Mouse (Mus musculus) heart, postnatal 25 days (tissue): ENCODE measurements around the gene Cdc40. TPM values are rescaled to one million over a fixed set of nuclear protein-coding genes. Genes with fewer than 3 reads are reported as not detected.

ENCODE experiments used
- DNase-seq: peaks from one replicate; pipeline ENCODE4 v3.0.0; 2022; ENCODE audit warnings: low spot score
- intact Hi-C: fragments of 180-260 bp; cut with DNase I; formaldehyde crosslinking; loops from one replicate; pipeline ENCODE4 v1.15.1; 2025
- total RNA-seq, 2 experiments: library from RNA; stranded (reverse); gene quantifications; 2 replicates each; pipeline ENCODE4 v1.2.3; 2021

Cdc40 gene
- total RNA-seq: 10 to 100 TPM; 19.1 to 20.2 TPM

DNA sequence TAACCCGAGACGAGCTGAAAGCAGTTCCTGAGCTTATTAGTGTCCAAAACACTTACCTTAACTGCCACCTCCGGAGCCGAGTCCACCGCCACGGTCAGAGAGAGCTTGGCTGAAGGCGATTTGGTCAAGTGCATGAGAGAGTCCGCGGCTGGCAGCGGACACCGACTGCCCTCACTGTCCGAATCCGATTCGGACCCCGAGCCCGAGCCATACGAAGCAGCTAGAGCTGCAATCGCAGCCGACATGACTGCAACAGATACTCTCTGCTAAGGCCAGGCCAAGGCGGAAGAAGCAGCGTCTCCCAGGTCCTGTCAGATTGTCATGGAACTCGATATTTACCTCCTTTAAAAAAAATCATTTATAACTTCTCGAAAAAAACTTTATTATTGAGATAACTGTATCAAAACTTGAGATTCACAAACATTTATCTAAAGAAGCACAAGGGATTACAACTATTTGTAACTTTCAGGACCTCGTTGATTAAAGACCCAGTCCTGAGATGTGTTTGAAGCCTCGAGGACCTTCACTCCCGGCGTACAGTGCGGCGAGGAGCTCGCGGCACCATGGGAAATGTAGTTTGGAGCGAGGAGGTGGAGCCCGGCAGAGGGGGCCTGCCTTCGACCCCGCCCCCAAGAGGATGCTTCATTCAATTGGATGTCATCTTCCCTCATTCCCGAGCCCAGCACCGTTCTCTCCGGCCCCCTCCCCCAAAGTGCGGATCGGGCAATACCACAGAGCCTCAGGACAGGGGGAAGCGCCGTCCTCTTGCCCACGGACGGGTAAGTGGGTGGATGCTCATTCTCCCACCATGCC, at the start of gene Cdc40, which contains the start of gene Wasf1:
Cdc40 (minus strand) TSS at position 481 of the 813 bp plus-strand sequence.
Wasf1 (plus strand) TSS at position 645 of the 813 bp plus-strand sequence.
- intact Hi-C loops: loop anchor here (5.0 to 10.0 kb wide), 3 partner anchors 36 to 422 kb away; partner anchors contain the start of genes Ak9, Fig4 and Mettl24
- DNase-seq: peak; percentile 91

DNA sequence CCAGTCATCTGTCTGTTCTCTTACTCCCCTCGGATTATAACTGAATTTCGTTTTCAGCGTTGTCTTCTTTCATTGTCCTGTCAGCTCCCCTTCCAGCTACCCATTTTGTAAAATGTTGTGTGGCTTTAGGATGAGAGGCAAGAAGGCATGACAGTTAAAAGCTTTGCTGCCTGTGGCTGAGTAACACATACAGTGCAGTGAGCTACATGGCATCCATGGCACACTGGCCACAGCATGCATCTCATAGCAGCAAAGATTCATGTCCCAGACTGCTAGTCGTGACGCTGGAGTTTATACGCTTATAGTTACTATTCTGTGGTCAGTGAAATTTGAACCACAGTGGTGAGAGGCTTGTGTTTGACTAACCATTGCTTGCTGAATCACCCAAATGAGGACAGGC, 36.4 kb upstream of the Cdc40 start:
- intact Hi-C loops: no loop called here
- no peak for DNase-seq

DNA sequence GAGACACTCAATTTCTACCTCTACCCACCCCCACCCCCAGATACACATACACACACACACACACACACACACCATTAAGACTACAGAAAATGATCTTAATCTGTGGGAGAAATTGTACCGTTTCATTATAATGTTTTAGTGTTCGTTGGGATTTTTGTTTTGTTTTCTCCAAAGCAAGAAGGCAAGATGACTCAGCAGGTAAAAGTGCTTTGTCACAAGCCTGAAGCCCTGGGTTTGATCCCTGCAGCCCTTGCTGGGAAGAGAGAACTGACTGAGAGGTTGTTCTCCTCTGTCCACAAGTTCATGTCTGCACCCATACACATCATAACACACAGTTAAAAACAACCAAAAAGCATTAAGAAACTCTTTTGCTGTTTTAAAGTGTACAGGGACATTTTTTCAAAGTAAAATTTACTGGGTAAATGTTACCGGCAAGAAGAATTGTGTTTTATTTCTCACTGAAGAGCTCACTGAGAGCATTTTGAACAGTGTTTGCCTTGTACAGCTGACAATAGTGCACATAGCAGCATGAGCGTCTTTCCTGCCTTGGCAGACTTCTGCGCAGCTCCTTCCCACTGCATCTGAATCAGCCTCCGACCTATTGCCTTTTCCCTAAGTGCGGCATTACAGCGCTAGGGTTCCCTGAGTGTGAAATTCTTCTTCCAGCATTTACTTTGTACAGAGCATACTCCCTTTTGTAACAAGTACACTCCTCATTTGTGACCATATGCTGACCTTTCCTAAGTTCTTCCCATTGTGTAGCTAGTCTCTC, 35.7 kb upstream of the Cdc40 start:
- intact Hi-C loops: no loop called here
- DNase-seq: no peak

DNA sequence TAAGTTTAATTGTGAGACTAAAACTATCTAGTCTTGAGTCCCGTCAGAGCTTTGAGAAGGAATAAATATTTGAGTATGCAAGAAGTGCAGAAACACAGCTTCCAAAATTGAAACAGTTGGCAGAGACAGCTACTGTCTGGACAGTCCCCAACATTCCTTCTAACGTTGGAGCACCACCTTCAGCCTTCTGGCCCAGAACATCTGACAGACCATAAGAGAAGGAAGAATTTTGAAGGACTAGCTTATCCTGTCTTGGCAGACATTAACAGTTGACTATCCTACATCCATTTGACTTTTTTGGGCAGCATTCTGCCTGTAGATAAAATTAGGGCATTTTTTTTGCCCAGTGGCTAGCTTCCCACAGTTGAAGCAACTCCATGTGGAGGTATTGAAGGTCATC, 32.1 kb upstream of the Cdc40 start:
- intact Hi-C loops: no loop called here
- no peak for DNase-seq

DNA sequence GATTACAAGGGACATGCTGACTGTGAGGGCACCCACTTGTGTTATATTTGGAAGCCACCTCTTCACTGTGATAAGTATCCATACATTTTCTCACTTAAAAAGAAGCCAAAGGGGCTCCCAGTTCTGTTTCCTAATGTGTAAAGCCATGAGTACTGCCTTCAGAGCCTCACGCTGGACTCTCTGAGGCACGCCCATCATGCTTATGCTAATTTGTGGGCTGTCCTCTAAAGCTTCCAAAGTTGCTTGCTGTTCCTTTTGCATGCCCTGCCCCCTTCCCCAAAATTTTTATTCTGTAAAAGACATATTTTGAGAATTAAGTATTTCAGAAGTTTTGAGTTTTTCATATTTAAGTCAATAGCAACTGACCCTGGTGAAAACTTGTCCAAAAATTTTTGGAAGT, 27.7 kb upstream of the Cdc40 start:
- intact Hi-C loops: no loop called here
- DNase-seq: no peak

DNA sequence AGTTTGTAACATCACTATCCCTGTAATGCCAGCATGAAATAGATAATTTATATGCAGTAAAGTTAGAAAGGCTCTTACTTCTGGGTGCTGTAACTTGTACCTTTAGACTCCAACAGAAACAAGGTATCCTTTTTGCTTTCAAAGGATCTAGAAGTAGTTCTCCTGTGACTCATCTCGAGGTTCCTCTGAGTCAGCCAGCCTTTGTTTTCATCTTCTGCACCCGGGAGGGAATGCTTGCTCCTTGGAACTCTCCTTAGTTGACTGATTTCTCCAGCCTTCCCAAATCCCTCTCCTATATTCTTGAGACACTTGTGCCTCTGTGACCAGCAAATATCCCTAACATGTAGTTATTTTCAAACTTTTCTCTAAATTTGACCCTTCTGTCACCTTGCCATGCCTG, 25.5 kb upstream of the Cdc40 start:
- DNase-seq: no peak

DNA sequence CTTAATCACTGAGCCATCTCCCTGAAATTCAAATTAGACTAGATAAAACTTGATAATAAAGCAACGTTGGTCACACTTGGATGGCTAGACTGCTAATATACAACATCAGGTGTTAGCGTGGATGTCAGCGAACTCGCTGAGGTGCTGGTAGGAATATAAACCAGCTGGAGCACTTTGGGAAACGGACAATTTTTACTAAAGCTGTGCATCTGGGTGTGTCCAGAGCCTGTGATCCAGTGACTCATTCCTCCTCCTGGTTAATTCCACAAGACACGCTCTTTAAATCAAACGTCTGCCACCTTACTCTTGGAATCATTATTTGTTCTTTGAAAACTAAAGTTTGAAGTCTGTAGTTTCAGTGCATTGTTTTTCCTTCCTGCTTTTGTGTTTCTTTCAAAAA, 23.7 kb upstream of the Cdc40 start:
- intact Hi-C loops: no loop called here

More for the DNA sequence above, 25.5 kb upstream of the Cdc40 start:
- intact Hi-C loops: no loop called here

DNA sequence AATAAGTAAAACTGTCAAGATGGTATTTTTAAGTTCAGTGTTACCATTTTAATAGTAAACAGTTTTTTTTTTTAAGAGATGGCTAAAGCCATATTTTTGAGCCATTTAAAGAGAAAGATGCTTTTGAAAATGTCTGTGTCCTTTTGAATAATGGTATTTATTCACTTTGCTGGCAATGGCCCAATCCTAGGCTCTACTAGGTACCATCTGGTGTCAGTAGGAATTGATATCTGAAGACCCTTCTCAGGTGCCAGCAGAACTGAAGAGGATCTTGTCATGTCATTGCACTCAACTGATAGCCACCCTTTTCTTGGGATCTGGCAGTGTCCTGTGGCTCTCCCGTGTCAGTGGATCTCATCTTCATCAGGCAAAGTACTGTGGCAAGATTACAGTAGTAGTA, 23.0 kb upstream of the Cdc40 start:
- intact Hi-C loops: no loop called here
- DNase-seq: no peak

More for the DNA sequence above, 23.7 kb upstream of the Cdc40 start:
- DNase-seq: no peak

DNA sequence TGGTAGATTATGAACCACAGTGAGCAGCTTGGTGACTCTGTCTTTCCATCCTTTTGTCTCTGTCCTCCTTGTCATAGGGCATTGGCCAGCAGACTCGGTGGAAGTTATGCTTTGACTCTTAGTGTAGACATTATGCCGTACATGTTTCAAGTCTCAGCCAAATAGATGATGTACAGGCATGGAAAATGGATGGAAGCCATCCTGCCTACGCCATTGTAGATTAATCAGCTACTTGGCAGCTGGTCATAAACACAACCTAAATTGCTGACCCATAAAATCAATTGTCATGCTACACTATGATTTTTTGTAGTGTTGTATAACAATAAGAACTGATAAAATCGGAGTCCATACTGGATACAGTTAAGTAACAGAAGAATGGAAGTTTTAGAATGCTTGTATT, 18.7 kb upstream of the Cdc40 start:
- intact Hi-C loops: no loop called here

DNA sequence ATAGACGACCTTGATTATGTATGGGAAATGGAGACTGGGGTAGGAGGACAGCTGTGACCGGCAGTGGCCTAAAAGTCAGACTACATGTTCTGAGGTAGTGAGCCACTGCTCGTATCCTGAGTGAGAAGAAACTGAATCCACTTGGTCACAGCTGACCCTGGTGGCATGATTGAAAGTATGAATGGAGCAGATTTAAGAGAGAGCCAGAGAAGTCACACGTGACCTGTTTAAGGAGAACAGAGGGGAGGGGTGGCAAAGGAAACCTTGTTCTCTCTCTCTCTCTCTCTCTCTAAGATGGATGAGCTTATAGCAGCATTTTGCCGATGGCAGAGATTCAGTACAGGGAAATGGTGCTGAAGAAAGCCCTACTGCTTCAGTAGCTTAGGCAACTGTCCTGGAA, 13.5 kb upstream of the Cdc40 start:
- no peak for DNase-seq
- intact Hi-C loops: no loop called here

More for the DNA sequence above, 18.7 kb upstream of the Cdc40 start:
- no peak for DNase-seq

DNA sequence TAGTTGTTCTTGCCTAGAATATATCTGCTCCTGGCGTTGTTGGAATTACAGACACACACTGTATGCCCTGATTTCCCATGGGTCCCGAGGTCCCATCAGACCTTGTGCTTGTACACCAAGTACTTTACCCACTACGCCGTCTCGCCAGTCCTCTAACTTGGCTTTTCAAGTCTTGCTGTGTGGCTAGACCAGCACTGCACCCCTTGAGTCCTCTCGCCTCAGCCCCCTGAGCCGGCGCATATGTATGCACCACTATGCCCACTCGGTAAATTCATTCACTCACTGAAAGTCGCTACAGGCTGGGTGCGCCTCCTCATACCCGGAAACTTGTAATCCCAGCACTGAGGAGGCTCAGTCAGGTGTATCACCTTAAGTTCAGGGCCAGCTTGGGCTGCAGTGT, 12.7 kb upstream of the Cdc40 start:
- DNase-seq: no peak
- intact Hi-C loops: no loop called here

DNA sequence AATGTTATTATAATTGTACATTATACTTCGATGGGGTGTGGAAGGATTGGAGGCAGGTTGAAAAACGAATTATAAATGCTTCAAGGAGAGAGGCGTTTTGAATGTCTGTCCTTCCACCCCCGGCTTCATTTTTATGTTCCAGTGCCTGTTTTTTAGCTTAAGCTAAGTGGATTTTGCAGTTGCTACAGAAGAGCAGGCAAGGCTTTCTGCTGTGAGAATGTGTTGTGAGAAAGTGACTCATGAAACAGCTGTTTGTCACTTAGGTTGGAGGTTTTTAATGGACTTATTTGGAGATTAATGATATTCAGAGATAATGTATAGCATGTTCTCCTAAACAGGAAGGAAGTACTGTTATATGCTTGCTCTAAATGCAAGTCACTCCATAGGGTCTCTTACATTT, 6.0 kb upstream of the Cdc40 start:
- intact Hi-C loops: loop anchor here (10.0 kb wide), 1 partner anchor 416 kb away; the partner anchor contains the start of genes Ak9 and Fig4
- DNase-seq: no peak

DNA sequence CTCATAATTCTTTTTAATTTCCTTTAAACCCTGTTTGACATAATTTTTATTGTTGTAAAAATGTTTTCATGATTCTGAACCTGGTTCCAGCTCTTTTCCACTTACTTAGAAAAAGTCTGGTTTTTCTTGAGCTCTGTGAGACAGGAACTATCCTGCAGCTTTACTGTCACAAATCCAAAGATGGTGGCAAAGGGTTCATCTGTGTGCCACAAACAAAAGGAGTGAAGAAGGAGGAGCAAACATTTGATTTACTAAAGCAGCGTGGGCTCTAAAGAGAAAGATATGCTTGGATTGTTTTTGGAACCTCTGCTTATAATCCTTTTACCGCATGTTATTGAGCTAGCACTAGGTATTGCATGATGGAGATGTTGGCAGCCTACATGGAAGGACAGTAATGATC, 4.2 kb upstream of the Cdc40 start:
- intact Hi-C loops: loop anchor here (10.0 kb wide), 1 partner anchor 417 kb away; the partner anchor contains the start of genes Ak9 and Fig4
- no peak for DNase-seq

DNA sequence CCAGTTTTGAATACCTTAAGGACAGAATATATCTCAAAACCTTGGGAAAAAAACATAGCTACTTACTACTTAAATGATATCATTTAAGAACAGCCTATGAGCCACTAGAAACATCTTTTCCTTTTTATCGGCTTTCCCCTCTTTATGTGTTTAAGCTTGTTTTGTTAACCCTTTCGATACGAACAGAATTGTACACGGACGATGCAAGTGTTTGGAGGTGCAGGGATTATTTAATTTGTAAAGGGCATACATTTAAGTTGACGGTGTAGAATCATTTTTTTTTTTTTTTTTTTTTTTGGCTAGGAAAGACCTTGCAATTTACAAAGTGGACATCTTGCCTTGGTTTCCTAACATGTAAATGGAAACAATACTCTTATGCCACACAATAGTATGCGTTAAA, 2.3 kb upstream of the Cdc40 start:
- no peak for DNase-seq
- intact Hi-C loops: loop anchor here (2.0 to 10.0 kb wide), 2 partner anchors 235 to 419 kb away; partner anchors contain the start of genes Ak9 and Fig4

DNA sequence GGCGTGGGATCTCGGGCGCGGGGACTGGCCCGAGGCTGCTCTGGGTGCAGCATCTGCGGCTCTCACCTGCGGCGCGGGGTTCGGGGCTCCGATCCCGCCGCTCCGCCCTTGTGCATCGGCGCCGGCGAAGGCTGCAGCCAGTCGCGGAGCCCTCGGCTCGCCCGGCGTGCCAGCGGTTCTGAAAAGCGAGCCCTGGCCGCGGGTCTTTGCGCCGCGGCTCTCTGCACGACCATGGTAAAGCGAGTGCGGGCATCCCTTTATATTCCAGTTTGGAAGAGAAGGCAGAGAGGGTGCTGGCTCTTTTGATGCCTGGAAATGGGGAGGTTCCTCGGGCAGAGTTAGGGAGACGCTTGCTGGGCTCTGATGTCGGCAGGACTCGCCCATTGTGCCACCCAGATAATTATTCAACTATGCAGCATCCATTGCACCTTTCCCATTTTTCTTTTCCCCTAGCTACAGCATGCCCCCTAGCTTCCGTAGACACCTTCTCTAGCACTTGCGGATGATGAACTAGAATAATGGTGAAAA, 1.2 kb upstream of the Cdc40 start:
- intact Hi-C loops: loop anchor here (2.0 to 10.0 kb wide), 4 partner anchors 37 to 420 kb away; partner anchors contain the start of genes Ak9, Fig4 and Mettl24

DNA sequence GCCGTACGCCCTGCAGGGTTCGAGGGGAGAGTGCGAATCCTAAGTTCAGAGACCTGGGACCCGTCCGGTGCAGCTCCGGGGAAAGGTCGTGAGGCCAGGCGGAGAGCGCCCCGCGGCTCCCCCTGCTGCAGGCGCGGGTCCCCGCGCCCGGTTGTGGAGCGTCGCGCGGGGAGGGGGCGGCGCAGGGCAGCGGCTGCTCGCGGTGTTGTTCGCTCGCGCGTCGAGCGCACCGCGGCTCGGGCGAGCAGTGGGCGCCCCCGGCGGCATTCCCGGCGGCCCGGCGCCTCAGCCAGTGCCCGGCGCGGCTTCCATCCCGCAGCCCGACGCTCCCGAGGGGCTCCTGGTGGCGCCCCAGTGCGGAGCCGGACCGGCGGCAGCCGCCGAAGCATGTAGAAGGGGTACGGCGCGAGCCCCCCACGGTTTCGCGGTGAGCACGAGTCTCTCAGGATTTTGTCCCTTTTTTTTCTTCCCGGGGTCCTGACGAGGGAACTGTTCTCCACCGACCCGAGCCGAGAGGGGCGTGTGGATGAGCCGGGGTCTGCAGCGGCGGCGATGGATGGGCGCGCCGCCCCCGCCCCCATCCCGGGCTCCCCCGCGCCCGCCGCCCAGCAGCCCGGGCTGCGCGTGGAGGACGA, 650 bp upstream of the Cdc40 start:
- intact Hi-C loops: loop anchor here (2.0 to 10.0 kb wide), 4 partner anchors 36 to 421 kb away; partner anchors contain the start of genes Ak9, Fig4 and Mettl24
- DNase-seq: no peak

More for the DNA sequence above, 1.2 kb upstream of the Cdc40 start:
- no peak for DNase-seq

DNA sequence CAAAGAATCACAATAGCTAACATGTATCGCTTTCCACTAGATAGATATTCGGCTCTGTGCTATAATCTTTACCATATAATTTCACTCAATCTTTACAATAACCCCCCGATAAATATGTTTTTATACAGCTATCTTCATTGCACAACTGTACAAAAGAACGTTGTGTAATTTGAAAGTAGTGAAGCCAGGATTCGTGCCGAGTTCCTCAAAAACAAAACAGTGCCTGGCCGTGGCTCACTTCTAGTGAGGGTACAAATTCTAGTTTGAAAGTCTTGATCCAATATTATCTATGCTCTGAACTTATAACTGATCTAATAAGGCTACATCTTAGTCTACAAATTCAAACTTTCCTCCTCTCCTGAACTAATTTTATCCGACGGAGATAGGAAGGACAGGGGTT, 778 bp downstream of the Cdc40 start:
- intact Hi-C loops: loop anchor here (5.0 to 10.0 kb wide), 3 partner anchors 35 to 422 kb away; partner anchors contain the start of genes Ak9, Fig4 and Mettl24
- no peak for DNase-seq

DNA sequence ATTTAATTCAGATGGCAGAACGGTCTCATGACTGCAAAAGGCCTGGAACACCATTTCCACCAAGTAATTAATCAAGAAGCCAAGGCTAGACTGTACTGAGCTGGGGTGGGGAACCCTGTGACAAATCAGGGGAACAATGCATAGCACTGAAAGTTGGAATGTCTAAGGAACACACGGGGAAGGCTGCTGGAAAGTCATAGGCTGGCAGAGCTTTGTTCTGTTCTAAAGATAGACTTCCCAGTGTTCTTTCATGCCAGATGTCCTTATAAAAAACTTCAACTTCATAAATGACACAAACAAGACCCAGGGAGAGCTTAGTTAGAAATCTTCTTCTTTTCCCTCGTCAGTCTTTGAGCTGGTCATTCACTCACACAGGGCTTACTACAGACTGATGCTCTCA, 1.9 kb downstream of the Cdc40 start:
- intact Hi-C loops: loop anchor here (5.0 to 10.0 kb wide), 3 partner anchors 34 to 424 kb away; partner anchors contain the start of genes Ak9, Fig4 and Mettl24
- DNase-seq: no peak

DNA sequence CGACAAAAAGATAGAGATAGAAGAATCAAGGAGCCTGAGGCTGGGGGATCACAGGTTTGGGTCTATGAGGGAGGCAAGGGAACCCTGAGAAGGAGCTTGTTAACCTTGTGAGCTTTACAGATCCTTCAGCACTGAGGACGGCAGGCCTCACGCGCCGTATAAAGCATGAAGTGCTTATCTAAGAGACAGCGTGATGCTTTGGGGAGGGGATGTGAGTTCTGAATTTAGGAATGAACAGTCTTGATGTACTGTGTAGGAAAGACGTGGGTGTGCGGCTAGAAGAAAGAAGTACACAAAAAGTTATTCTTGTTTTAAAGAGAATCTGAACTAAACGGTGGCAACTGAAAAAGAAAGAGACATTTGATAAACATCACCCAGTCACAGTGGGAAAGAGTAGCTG, 3.1 kb downstream of the Cdc40 start:
- DNase-seq: no peak
- intact Hi-C loops: loop anchor here (5.0 to 10.0 kb wide), 3 partner anchors 33 to 425 kb away; partner anchors contain the start of genes Ak9, Fig4 and Mettl24

DNA sequence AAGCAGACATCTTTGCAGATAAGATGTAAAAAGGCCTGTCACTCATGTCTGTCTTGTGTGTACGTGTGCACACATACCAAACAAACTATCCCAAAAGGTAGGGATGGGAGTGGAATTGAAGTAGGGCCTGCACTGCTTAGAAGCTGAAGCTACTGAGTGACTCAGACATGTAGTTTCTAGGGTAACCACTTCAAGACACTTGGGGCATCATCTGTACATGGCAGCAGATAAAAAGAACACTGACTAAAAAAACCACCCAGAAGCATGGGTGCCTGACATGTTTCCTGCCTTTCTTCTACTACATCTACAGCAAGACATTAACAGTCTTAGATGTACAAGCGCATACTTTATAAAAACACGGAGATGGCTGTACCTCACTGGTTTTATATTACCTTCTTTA, 4.9 kb downstream of the Cdc40 start:
- no peak for DNase-seq
- intact Hi-C loops: no loop called here
